Mouse (Mus musculus): ENCODE measurements around the gene Clmp.
"Not testable (repeated sequence)": the region's sequence is repeated elsewhere in the genome, so short reads cannot be mapped to it uniquely, and the experiment has no call there.

Gene Clmp

DNA sequence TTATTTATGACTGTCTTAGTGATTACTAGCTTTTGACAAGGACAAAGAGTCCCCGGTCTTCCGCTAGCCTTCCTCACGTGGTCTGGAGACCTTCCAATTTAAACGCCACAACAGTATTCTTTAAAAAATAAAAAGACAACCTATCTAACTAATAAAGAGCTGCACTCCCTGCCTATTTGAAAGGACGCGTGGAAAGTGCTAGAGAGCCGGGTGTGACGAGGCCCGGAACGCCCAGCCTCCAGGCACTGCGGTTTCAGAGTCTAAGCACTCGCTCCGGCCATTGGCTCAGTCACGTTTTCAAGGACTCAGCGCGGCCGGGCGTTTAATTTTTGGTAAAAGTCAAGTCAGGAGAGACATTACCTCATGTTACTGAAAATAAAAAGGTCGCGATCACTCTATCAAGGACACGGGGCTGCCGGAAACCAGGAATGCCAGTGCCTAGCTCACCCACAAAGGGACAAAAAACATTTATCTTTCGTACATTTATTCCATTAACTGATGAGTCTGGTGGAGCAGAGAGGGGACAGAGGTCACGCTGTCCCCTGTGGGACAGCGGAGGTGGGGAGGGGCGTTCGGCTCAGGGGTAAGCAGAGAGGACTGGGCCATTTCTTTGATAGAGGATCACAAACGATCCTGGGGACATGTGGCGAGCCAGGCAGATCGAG, 114.2 kb downstream of the Clmp start:
- DNase-seq (ENCODE audit: extremely low spot score, low read depth, low spot score) = no peak

DNA sequence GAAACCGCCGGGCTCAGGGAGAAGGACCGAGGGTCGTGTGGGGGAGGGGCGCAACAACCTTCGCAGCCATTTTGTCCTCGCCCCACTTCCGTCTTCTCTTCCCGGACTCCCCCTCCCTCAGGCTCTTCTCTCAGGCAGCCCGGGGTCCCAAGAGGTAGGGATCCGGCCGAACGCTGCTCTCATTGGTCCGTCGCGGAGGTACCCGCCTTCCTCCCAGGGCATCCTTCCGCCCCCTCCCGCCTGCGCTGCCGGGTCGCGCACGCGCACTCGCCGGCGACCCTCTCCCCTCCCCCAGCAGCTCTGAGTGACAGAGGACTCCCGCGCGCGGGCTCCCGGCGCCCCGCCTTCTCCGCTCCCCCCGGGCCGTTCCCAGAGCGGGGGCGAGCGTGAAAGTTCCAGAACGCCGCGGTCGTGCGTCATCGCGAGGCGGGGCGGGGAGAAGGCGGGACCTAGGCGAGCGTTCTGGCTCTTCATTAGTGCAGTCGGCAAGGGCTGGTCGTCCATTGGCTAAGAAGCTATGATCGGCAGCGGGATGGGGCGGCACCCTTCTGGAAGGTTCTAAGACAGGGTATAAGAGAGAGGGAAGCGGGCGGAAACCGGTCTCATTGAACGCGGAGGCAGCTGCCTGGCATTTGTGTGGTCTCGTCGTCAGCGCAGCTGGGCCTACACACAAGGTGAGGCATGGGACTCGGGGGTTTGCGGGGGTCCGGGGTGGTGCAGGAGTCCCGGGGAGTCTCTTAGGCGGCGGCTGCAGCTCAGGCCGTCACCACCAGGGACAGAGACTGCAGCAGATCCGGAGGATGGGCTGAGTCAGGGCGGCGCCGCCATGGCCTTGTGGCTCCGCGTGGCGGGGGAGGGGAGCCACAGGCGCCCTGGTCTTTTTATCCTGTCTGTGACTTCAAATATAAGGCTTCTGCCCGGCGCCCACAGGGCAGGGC, 115.2 kb downstream of the Clmp start, which contains the start of gene Hspa8:
Gene Hspa8, plus strand, starts transcription at position 310 of the 938 bp plus-strand sequence.
- peak; percentile 86 for DNase-seq (ENCODE audit: extremely low spot score, low read depth, low spot score)

GRCm38 (mm10) chr9:40801614-40802532, 116.1 kb downstream of the Clmp start:
- DNase-seq (ENCODE audit: extremely low spot score, low read depth, low spot score) = not testable (repeated sequence)

- DNase-seq (ENCODE audit: extremely low spot score, low read depth, low spot score) = not testable (repeated sequence)
Measured at GRCm38 (mm10) chr9:40802533-40802875, 116.7 kb downstream of the Clmp start.

GRCm38 (mm10) chr9:40804576-40804975, 118.8 kb downstream of the Clmp start:
- not testable (repeated sequence) for DNase-seq (ENCODE audit: extremely low spot score, low read depth, low spot score)

DNA sequence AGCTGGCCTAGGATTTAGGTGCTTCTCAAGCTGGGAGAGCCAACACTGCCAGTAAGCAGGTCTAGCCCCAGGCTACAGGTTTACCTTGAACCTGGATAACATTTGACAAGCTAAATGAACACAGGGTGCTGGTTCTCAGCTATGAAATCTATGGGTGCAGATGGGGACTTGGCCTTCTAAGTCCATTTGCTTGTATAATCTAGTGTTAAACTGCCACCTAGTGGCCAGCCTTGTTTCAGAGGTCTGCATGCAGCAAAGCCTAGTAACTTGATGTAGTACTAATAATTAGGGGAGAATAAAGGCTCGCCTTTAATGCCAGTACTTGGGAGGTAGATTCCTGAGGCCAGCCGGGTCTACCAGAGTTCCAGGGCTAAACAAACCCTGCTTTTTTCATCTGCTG, 119.5 kb downstream of the Clmp start:
- no peak for DNase-seq (ENCODE audit: extremely low spot score, low read depth, low spot score)

DNA sequence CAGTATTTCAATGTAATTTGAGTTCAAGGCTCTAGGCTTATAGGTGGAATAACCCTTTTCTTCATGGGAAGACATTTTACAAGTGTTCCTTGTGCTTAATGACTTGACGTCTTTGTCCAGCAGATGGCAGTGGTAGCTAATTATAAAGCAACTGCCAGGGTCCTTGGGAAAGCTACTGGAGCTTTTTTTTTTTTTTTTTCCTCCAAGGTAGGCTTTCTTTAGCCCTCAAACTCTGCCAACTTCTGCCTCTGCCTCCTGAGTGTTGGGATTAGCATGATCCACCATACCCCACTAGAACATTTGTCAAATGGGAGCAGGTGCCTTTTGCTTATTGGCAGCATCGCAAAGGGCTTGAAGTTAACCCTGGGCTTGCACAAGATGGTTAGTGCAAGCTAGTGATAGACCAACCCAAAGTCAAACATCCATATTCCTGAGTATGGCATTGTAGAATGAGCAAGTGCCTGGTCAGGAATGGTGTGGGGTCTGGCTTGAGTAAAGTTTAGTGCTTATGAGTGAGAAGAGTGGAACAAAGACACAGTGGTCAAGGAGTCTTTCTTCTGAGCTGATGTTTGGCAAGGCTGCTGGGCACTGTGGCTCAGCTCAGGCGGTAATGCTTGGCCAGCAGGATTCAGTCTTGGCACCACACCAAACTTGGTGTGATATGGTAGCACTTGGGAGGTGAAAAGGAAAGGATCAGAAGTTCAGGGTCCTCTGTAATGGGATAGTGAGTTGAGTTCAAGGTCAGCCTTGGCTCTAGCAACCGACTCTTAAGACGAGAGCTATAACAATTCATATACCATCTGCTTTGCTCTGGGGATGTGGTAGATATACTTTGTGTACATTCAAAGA, 120.9 kb downstream of the Clmp start:
- no peak for DNase-seq (ENCODE audit: extremely low spot score, low read depth, low spot score)

DNA sequence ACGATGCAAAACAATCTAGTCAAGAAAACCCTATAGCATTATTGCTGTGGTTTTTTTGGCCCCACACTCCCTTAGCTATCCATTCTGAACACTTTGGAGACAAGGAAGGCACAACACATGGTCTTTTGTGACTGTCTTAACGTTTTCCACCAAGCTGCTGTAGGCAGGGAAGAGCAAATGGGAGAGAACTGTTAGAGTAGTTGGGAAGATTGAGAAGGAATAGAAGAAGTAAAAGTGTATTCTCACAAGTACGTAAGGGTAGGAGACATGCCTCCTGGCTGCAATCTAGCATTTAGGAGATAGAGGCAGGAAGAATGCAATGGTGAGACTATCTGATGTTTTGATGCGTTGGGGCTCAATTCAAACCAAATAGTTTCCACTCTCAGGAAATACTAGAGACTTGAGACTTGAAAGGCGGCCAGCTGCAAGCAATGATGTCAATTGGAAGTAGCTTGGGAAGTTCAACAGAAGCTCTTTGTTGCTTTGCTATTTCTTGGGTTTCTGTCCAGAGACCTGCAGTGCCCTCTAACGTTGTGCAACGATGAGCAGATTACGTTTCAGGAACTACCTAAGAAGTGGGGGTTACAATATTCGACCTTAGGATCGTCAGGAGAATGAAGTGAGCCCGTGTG, 121.6 kb downstream of the Clmp start:
- DNase-seq (ENCODE audit: extremely low spot score, low read depth, low spot score) = no peak

DNA sequence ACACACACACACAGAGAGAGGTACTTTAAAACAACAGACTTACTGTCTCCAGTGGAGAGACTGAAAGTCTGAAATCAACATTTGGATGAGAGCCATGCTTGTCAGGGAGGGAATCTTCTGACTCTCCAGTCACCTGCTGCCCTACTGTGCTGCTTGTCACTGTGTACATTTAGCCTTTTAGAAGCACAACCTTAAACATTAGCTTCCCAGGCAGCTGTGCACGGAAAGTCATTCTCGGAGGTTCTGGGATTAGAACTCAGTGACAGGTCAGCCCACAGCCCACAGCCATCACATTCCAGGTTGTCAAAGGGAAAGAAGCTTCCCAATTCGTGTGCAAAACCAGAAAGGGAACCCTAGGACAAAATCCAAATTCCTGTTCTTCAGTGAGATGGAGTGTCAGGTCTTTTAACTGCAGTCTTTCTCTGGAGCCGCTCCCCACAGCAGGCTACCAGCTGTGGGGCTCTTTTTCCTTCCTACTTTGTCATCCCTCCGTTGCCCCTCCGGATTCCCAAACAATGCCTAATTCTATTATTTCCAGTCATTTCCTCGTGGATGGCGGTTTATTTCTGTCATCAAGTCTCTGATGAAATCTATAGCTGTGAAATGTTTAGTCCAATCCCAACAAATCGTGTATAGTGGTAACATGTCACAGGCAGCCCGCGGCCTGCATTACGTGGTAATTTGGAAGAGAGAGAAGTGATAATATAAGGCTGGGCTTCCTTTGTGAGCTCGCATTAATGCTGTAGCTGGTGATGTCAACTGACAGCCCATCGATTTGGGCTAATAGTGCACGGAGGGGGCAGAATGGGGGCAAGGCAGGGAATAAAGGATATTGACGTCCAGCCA, 122.5 kb downstream of the Clmp start:
- no peak for DNase-seq (ENCODE audit: extremely low spot score, low read depth, low spot score)

DNA sequence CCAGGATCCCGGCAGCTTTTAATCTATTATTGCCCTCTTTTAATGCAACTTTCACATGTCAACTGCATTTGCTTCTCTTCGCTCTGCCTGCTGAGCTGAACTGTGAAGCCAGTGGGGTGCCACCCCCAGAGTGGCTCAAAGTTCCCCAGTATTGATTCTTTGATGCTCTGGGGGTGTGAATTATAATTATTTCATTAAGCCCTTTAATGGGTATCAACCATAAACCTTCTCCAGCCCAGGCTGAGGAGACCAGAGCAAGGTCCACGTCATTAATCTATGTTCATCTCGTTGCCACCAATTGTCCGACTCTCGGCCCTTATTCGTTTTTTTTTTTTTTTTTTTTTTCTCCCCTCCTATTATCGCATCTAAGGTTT, 123.1 kb downstream of the Clmp start:
- no peak for DNase-seq (ENCODE audit: extremely low spot score, low read depth, low spot score)

DNA sequence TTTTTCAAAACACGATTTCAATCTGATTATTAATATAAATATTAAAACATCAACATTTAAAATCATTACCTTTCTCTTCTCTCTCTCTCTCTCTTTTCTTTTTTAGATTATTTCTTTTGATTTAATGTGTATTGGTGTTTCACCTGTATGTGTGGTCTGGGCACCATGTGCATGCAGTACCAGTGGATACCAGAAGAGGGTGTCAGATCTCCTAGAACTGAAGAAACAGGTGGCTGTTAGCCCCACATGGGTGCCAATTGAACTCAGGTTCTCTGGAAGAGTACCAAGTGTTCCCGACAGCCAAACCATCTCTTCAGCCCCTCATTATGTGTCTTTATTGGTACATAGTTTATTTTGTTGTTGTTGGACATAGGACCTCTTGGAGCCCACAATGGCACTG, 126.1 kb downstream of the Clmp start:
- no peak for DNase-seq (ENCODE audit: extremely low spot score, low read depth, low spot score)

DNA sequence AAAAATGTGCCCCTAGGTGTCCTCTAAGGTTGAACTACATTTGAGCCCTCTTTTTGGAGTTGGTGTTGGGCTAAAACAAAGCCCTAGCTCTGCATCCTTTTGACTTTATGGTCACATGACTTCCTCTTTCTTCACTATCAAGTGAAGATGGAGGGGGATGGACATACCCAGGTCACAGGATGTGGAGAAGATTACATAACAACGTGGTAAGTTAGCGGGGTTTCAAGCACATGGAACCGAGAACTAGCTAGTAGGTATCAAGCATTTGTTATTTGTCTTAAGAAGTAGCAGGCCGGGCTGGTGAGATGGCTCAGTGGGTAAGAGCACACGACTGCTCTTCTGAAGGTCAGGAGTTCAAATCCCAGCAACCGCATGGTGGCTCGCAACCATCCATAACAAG, 128.3 kb downstream of the Clmp start:
- DNase-seq (ENCODE audit: extremely low spot score, low read depth, low spot score) = no peak

DNA sequence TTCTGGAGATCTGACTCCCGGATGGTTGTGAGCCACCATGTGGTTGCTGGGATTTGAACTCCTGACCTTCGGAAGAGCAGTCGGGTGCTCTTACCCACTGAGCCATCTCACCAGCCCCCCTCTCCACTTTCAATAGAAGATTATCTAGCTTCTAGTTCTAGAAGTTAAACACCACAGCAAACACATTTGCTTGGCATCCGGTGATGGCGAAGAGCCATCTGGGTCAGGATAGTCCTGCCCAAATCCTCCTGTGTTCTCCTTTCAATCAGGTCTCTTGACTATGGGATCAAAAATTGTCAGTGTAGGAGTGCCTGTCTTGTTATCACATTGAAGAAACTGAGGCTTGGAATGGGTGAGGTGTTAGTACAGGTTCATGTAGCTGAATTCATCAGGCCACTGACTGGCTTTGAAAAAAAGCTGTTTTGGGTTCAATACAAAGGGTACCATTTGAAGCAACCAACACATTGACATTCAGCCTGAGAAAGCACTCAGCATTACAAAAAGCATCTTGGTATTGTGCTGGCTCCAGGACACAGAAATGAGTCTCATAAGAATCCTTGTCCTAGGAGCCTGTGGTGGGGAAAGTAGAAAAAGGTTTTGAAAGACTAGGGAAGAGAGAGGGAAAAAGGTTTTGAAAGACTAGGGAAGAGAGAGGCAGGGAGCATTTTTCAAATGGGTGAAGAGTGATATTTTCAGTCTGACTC, 131.7 kb downstream of the Clmp start:
- no peak for DNase-seq (ENCODE audit: extremely low spot score, low read depth, low spot score)

GRCm38 (mm10) chr9:40825601-40826000, 139.8 kb downstream of the Clmp start:
- DNase-seq (ENCODE audit: extremely low spot score, low read depth, low spot score) = no peak

DNA sequence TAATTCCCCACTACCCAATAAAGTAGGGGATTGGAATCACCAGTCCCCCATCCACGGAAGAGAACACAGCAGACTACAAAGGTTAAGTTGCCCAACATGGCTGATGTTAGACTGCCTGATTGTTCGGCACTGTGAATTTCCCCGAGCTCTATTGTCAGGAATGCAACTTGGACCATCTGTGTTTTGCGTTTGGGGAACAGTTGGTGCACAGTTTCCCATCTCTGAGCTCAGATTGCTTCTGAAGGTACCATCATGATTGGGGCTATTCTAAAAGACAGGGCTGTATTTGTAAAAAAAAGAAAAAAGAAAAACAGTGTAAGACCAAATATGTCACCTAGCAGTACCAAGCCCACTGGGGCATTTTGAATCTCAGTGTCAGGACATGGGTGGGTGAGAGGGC, 141.6 kb downstream of the Clmp start:
- DNase-seq (ENCODE audit: extremely low spot score, low read depth, low spot score) = no peak

- DNase-seq (ENCODE audit: extremely low spot score, low read depth, low spot score) = peak; percentile 60
Measured at GRCm38 (mm10) chr9:40834569-40834968, 148.8 kb downstream of the Clmp start.
